Mouse (Mus musculus): ENCODE measurements at regions not wholly inside any gene's neighbourhood (a gene's known extent, or its start where the extent isn't known, plus 50 kb on each side); places are given as distances from the start of the nearest gene placed in this dataset.

GRCm38 (mm10) chr13:25560339-25560738, 290.0 kb upstream of the Nrsn1 start:
- Histone ChIP-seq H3K27ac (ENCODE audit: control insufficient read depth, low read depth, low read length) (no peak overlapping the region), H3K4me1 (ENCODE audit: control insufficient read depth in 1 of 2, insufficient read depth in 2 of 2, low read length in 2 of 2) (no peaks in the 10 kb centered on the region), H3K27me3 (ENCODE audit: control insufficient read depth in 1 of 2, insufficient read depth in 2 of 2, low read length in 2 of 2) (no peaks in the 10 kb centered on the region), H3K4me3 (ENCODE audit: control insufficient read depth in 1 of 2, insufficient read depth in 1 of 2, low read depth in 2 of 2, low read length in 2 of 2) (no peak overlapping the region), H3K9me3 (replicated peaks; ENCODE audit: insufficient read depth, low read length) (no peaks in the 10 kb centered on the region), H3K9ac (ENCODE audit: control insufficient read depth, low read depth, low read length, poor library complexity, severe bottlenecking) (no peak overlapping the region), H3K36me3 (ENCODE audit: control insufficient read depth in 1 of 2, insufficient read depth in 2 of 2, low read length in 2 of 2) (no peaks in the 10 kb centered on the region), H3K79me2 (ENCODE audit: control insufficient read depth, insufficient read depth, low read length, poor library complexity) (no peaks in the 10 kb centered on the region)
- no peak for DNase-seq (ENCODE audit: low read depth, low spot score)
- TF ChIP-seq ELF1 (IDR thresholded peaks at IDR 0.05; ENCODE audit: low read depth, low read length) = no peak
- no peak for TF ChIP-seq MAZ (IDR thresholded peaks at IDR 0.05; ENCODE audit: low read depth, low read length)
- no peak for TF ChIP-seq KAT2A (conservative IDR thresholded peaks at IDR 0.05; ENCODE audit: low read depth, low read length)
- TF ChIP-seq MAFK (IDR thresholded peaks at IDR 0.05; ENCODE audit: borderline replicate concordance, low read depth, low read length) = no peak
- no peak for TF ChIP-seq ZMIZ1 (IDR thresholded peaks at IDR 0.05; ENCODE audit: low read depth, low read length)
- no peak for TF ChIP-seq SMC3 (IDR thresholded peaks at IDR 0.05; ENCODE audit: low read depth, low read length)
- TF ChIP-seq CHD1 (IDR thresholded peaks at IDR 0.05; ENCODE audit: low read depth, low read length) = no peak
- no peak for TF ChIP-seq RCOR1 (IDR thresholded peaks at IDR 0.05; ENCODE audit: low read depth, low read length)
- TF ChIP-seq POLR2AphosphoS2 (IDR thresholded peaks at IDR 0.05; ENCODE audit: low read length) = no peak
- no peak for TF ChIP-seq SIN3A (IDR thresholded peaks at IDR 0.05; ENCODE audit: low read length)
- no peak for TF ChIP-seq E2F4 (IDR thresholded peaks at IDR 0.05; ENCODE audit: borderline replicate concordance, low read depth, low read length)
- no peak for TF ChIP-seq CHD2 (IDR thresholded peaks at IDR 0.05; ENCODE audit: low read length)
- no peak for TF ChIP-seq TAL1 (IDR thresholded peaks at IDR 0.05; ENCODE audit: low read length)
- no peak for TF ChIP-seq TCF12 (IDR thresholded peaks at IDR 0.05; ENCODE audit: low read depth, low read length)
- no peak for TF ChIP-seq POLR2A (IDR thresholded peaks at IDR 0.05; ENCODE audit: control insufficient read depth in 1 of 2, insufficient read depth in 1 of 2, low read depth in 1 of 2, low read length in 2 of 2, poor library complexity in 1 of 2)
- TF ChIP-seq NELFE (IDR thresholded peaks at IDR 0.05; ENCODE audit: low read depth, low read length) = no peak

DNA sequence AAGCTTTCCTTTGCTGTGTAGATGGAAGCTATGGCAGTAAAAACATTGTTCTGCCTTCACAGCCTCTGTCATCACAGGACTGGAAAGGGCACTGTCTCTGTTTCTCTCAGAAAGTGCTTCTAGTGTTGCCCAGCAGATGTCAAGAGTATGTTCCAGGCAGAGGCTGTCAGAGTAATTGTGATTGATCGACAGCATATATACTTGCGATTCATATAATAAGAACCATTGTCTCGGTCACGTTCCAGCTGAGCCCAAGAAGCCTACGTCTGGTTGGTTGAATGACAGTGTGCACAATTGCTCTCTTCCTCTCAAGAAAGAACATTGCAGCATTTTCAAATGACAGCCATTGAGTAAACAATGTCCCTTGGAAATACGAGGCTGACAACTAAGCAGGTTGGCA, 284.7 kb upstream of the Nrsn1 start:
- DNase-seq (ENCODE audit: low read depth, low spot score) = no peak
- Histone ChIP-seq H3K4me1 (ENCODE audit: control insufficient read depth in 1 of 2, insufficient read depth in 2 of 2, low read length in 2 of 2) (no peaks in the 10 kb centered on the region), H3K27me3 (ENCODE audit: control insufficient read depth in 1 of 2, insufficient read depth in 2 of 2, low read length in 2 of 2) (no peaks in the 10 kb centered on the region), H3K9me3 (replicated peaks; ENCODE audit: insufficient read depth, low read length) (no peaks in the 10 kb centered on the region), H3K4me3 (ENCODE audit: control insufficient read depth in 1 of 2, insufficient read depth in 1 of 2, low read depth in 2 of 2, low read length in 2 of 2) (no peak overlapping the region), H3K36me3 (ENCODE audit: control insufficient read depth in 1 of 2, insufficient read depth in 2 of 2, low read length in 2 of 2) (no peaks in the 10 kb centered on the region), H3K27ac (ENCODE audit: control insufficient read depth, low read depth, low read length) (no peak overlapping the region), H3K79me2 (ENCODE audit: control insufficient read depth, insufficient read depth, low read length, poor library complexity) (no peaks in the 10 kb centered on the region), H3K9ac (ENCODE audit: control insufficient read depth, low read depth, low read length, poor library complexity, severe bottlenecking) (no peak overlapping the region)
- TF ChIP-seq TCF12 (IDR thresholded peaks at IDR 0.05; ENCODE audit: low read depth, low read length) = no peak
- no peak for TF ChIP-seq MYB (IDR thresholded peaks at IDR 0.05; ENCODE audit: low read depth, low read length)
- no peak for TF ChIP-seq SIN3A (IDR thresholded peaks at IDR 0.05; ENCODE audit: low read length)
- no peak for TF ChIP-seq UBTF (IDR thresholded peaks at IDR 0.05; ENCODE audit: borderline replicate concordance, insufficient read depth, low read depth, low read length)
- no peak for TF ChIP-seq RAD21 (IDR thresholded peaks at IDR 0.05; ENCODE audit: low read depth, low read length)
- TF ChIP-seq MEF2A (IDR thresholded peaks at IDR 0.05; ENCODE audit: extremely low read depth, insufficient replicate concordance, low read depth, low read length, poor library complexity, severe bottlenecking) = no peak
- no peak for TF ChIP-seq ZC3H11A (IDR thresholded peaks at IDR 0.05; ENCODE audit: low read depth, low read length)
- TF ChIP-seq GATA1 (IDR thresholded peaks at IDR 0.05; ENCODE audit: low read depth, low read length) = no peak
- no peak for TF ChIP-seq ZKSCAN1 (IDR thresholded peaks at IDR 0.05; ENCODE audit: low read depth, low read length)
- TF ChIP-seq MAFK (IDR thresholded peaks at IDR 0.05; ENCODE audit: borderline replicate concordance, low read depth, low read length) = no peak
- no peak for TF ChIP-seq ZMIZ1 (IDR thresholded peaks at IDR 0.05; ENCODE audit: low read depth, low read length)
- no peak for TF ChIP-seq CTCF (IDR thresholded peaks at IDR 0.05 in 2 of 3, conservative IDR thresholded peaks at IDR 0.05 in 1 of 3; ENCODE audit: control insufficient read depth in 1 of 3, insufficient read depth in 1 of 3, low read depth in 2 of 3, low read length in 3 of 3, poor library complexity in 1 of 3, severe bottlenecking in 1 of 3)

Data from MEL (cell line).